Mouse (Mus musculus) CH12.LX (cell line): Measurements from ENCODE around the gene Ube2o. TPM values are rescaled to one million over a fixed set of nuclear protein-coding genes. Genes with fewer than 3 reads are reported as not detected.

ENCODE experiments used
- DNase-seq: peaks from one replicate; pipeline ENCODE4 v3.0.0-alpha.2; 2013; ENCODE audit errors: extremely low read depth
- H3K27ac ChIP-seq: 2 replicates; pipeline ENCODE4 v1.5.1; 2012; ENCODE audit warnings: low read depth, mild to moderate bottlenecking, control low read depth, moderate library complexity; ENCODE audit not compliant: insufficient read depth
- H3K27me3 ChIP-seq: replicated peaks from 2 replicates; pipeline ENCODE3; 2012; ENCODE audit warnings: inconsistent platforms
- H3K36me3 ChIP-seq, 2 experiments: replicated peaks in 1 of 2; 2 replicates each; pipeline versions ENCODE3 to v1.6.1; 2012; ENCODE audit warnings: inconsistent platforms in 1 of 2, low read length in 1 of 2, mild to moderate bottlenecking in 1 of 2, mixed read lengths in 1 of 2, moderate library complexity in 1 of 2; ENCODE audit not compliant: control insufficient read depth in 1 of 2, insufficient read depth in 1 of 2
- H3K4me1 ChIP-seq, 2 experiments: 2 replicates each; pipeline ENCODE4 v1.6.1; 2012; ENCODE audit warnings: inconsistent platforms in 1 of 2, moderate library complexity in 1 of 2; ENCODE audit not compliant: insufficient read depth in 2 of 2, control insufficient read depth in 1 of 2
- H3K4me2 ChIP-seq: 2 replicates; pipeline ENCODE4 v1.6.1; 2012; ENCODE audit warnings: low read depth, mild to moderate bottlenecking, control low read depth; ENCODE audit not compliant: poor library complexity, insufficient read depth, severe bottlenecking
- H3K4me3 ChIP-seq, 3 experiments: fragments of 150-350 bp in 1 of 3; sonication (generic) in 1 of 3; replicated peaks in 1 of 3; 2 replicates each; pipeline versions ENCODE3 to v1.5.1; 2011 to 2012; ENCODE audit warnings: low read depth in 2 of 3, low read length in 2 of 3, mild to moderate bottlenecking in 2 of 3, moderate library complexity in 2 of 3, control low read depth in 1 of 3, improper control_type of control experiment in 1 of 3, inconsistent platforms in 1 of 3, mixed read lengths in 1 of 3; ENCODE audit not compliant: poor library complexity in 1 of 3
- H3K79me2 ChIP-seq: replicated peaks from 2 replicates; pipeline ENCODE4 v1.6.1; 2012; ENCODE audit warnings: mild to moderate bottlenecking, moderate library complexity; ENCODE audit not compliant: control insufficient read depth, poor library complexity, insufficient read depth, severe bottlenecking; ENCODE audit errors: extremely low read depth
- H3K9ac ChIP-seq: 2 replicates; pipeline ENCODE4 v1.6.1; 2012; ENCODE audit warnings: low read depth, mild to moderate bottlenecking, control low read depth, moderate library complexity; ENCODE audit not compliant: insufficient read depth
- H3K9me3 ChIP-seq: replicated peaks from 2 replicates; pipeline ENCODE3; 2012; ENCODE audit warnings: low read length, inconsistent platforms, mixed read lengths
- CHD1 ChIP-seq: IDR thresholded peaks from 2 replicates; pipeline ENCODE4 v1.6.1; 2012; ENCODE audit warnings: low read depth, low read length, improper control_type of control experiment, inconsistent platforms
- CHD2 ChIP-seq: IDR thresholded peaks from 2 replicates; pipeline ENCODE4 v1.6.1; 2011; ENCODE audit warnings: low read length, improper control_type of control experiment
- CTCF ChIP-seq, 2 experiments: IDR thresholded peaks in 1 of 2; conservative IDR thresholded peaks in 1 of 2; 2 replicates each; pipeline ENCODE4 v1.5.1; 2011 to 2012; ENCODE audit warnings: low read depth in 2 of 2, low read length in 2 of 2, improper control_type of control experiment in 1 of 2, inconsistent platforms in 1 of 2, mild to moderate bottlenecking in 1 of 2, moderate library complexity in 1 of 2
- E2F4 ChIP-seq: IDR thresholded peaks from 2 replicates; pipeline ENCODE4 v1.6.1; 2011; ENCODE audit warnings: low read depth, low read length, improper control_type of control experiment; ENCODE audit not compliant: insufficient replicate concordance
- ELF1 ChIP-seq: IDR thresholded peaks from 2 replicates; pipeline ENCODE4 v1.6.1; 2014; ENCODE audit warnings: low read depth, mild to moderate bottlenecking, inconsistent platforms, low read length, improper control_type of control experiment
- ETS1 ChIP-seq: conservative IDR thresholded peaks from 2 replicates; pipeline ENCODE4 v1.6.1; 2012; ENCODE audit warnings: low read depth, mild to moderate bottlenecking, inconsistent platforms, low read length, improper control_type of control experiment, moderate library complexity
- GABPA ChIP-seq: IDR thresholded peaks from 2 replicates; pipeline ENCODE4 v1.6.1; 2012; ENCODE audit warnings: low read depth, low read length, improper control_type of control experiment, inconsistent platforms; ENCODE audit not compliant: insufficient replicate concordance
- HCFC1 ChIP-seq: IDR thresholded peaks from 2 replicates; pipeline ENCODE4 v1.6.1; 2012; ENCODE audit warnings: low read depth, mild to moderate bottlenecking, inconsistent platforms, low read length, improper control_type of control experiment
- IRF4 ChIP-seq: IDR thresholded peaks from 2 replicates; pipeline ENCODE4 v1.6.1; 2014; ENCODE audit warnings: low read depth, mild to moderate bottlenecking, inconsistent platforms, low read length, improper control_type of control experiment
- JUN ChIP-seq: IDR thresholded peaks from 2 replicates; pipeline ENCODE4 v1.6.1; 2011; ENCODE audit warnings: low read depth, mild to moderate bottlenecking, low read length, improper control_type of control experiment, moderate library complexity; ENCODE audit not compliant: insufficient read depth
- JUND ChIP-seq: conservative IDR thresholded peaks from 2 replicates; pipeline ENCODE4 v1.6.1; 2011; ENCODE audit warnings: low read depth, low read length, improper control_type of control experiment
- KAT2A ChIP-seq: IDR thresholded peaks from 2 replicates; pipeline ENCODE4 v1.6.1; 2012; ENCODE audit warnings: low read length, improper control_type of control experiment, inconsistent platforms; ENCODE audit not compliant: insufficient replicate concordance
- MAX ChIP-seq: IDR thresholded peaks from 2 replicates; pipeline ENCODE4 v1.6.1; 2011; ENCODE audit warnings: low read length, improper control_type of control experiment
- MYC ChIP-seq: IDR thresholded peaks from 2 replicates; pipeline ENCODE4 v1.6.1; 2011; ENCODE audit warnings: low read depth, mild to moderate bottlenecking, improper control_type of control experiment, low read length
- PAX5 ChIP-seq: IDR thresholded peaks from 2 replicates; pipeline ENCODE4 v1.6.1; 2012; ENCODE audit warnings: low read length, inconsistent platforms, mixed read lengths
- POLR2A ChIP-seq: IDR thresholded peaks from 2 replicates; pipeline ENCODE4 v1.6.1; 2011; ENCODE audit warnings: low read depth, mild to moderate bottlenecking, improper control_type of control experiment, low read length
- POLR2AphosphoS2 ChIP-seq: IDR thresholded peaks from 2 replicates; pipeline ENCODE4 v1.6.1; 2011; ENCODE audit warnings: low read depth, low read length, improper control_type of control experiment
- RCOR1 ChIP-seq: conservative IDR thresholded peaks from 2 replicates; pipeline ENCODE4 v1.6.1; 2012; ENCODE audit warnings: low read depth, mild to moderate bottlenecking, inconsistent platforms, low read length, improper control_type of control experiment
- SIN3A ChIP-seq: IDR thresholded peaks from 2 replicates; pipeline ENCODE4 v1.6.1; 2012; ENCODE audit warnings: low read length, improper control_type of control experiment, inconsistent platforms
- SMC3 ChIP-seq: IDR thresholded peaks from 2 replicates; pipeline ENCODE4 v1.6.1; 2011; ENCODE audit warnings: low read depth, low read length, improper control_type of control experiment
- TBP ChIP-seq: conservative IDR thresholded peaks from 2 replicates; pipeline ENCODE4 v1.6.1; 2011; ENCODE audit warnings: low read depth, low read length, improper control_type of control experiment
- UBTF ChIP-seq: IDR thresholded peaks from 2 replicates; pipeline ENCODE4 v1.6.1; 2012; ENCODE audit warnings: low read depth, mild to moderate bottlenecking, inconsistent platforms, low read length, improper control_type of control experiment, moderate library complexity
- USF1 ChIP-seq: IDR thresholded peaks from 2 replicates; pipeline ENCODE4 v1.6.1; 2014; ENCODE audit warnings: low read depth, mild to moderate bottlenecking, inconsistent platforms, low read length, improper control_type of control experiment
- USF2 ChIP-seq: conservative IDR thresholded peaks from 2 replicates; pipeline ENCODE4 v1.6.1; 2011; ENCODE audit warnings: low read depth, low read length, improper control_type of control experiment
- ZC3H11A ChIP-seq: IDR thresholded peaks from 2 replicates; pipeline ENCODE4 v1.6.1; 2012; ENCODE audit warnings: low read depth, mild to moderate bottlenecking, inconsistent platforms, low read length, improper control_type of control experiment
- ZKSCAN1 ChIP-seq: IDR thresholded peaks from 2 replicates; pipeline ENCODE4 v1.6.1; 2012; ENCODE audit warnings: low read depth, inconsistent platforms, low read length, improper control_type of control experiment, borderline replicate concordance
- ZNF384 ChIP-seq: IDR thresholded peaks from 2 replicates; pipeline ENCODE4 v1.6.1; 2012; ENCODE audit warnings: low read depth, low read length, improper control_type of control experiment, inconsistent platforms
- dilution Hi-C: fragments of 300-500 bp; cut with MboI; formaldehyde crosslinking; loops from 2 replicates; pipeline ENCODE4 v1.14.3; 2020; ENCODE audit warnings: low sequenced_read_pairs; ENCODE audit not compliant: extremely low pct_unique_long_range_greater_than_20kb, extremely low pct_ligation_motif_present
- in situ Hi-C: fragments of 300-500 bp; cut with MboI; formaldehyde crosslinking; loops from 3 replicates; pipeline ENCODE4 v1.14.3; 2019; ENCODE audit warnings: low sequenced_read_pairs, low pct_ligation_motif_present, low pct_unique_long_range_greater_than_20kb, mixed read lengths
- polyA plus RNA-seq: library from polyadenylated mRNA; unstranded; fragments of >175 nt; gene quantifications from 2 replicates; pipeline ENCODE4 v1.2.1, GENCODE M21; 2012; ENCODE audit warnings: low read depth; ENCODE audit not compliant: insufficient read length
- total RNA-seq, 2 experiments: library from RNA; depleted of rRNA; stranded (reverse); fragments of 300-350 nt in 1 of 2; fragments of >200 nt in 1 of 2; gene quantifications; 2 replicates each; pipeline ENCODE4 v1.2.3; 2012 to 2014

Ube2o gene
- total and polyA plus RNA-seq, 3 experiments: 12.7 to 61.7 (median 42.8) TPM

GRCm38 (mm10) chr11:116512154-116512553 lies 69.1 kb downstream of the Ube2o start:
- Histone ChIP-seq H3K79me2 (no peaks in the 10 kb centered on the region), H3K4me3 (no peak overlapping the region), H3K9me3 (peaks cover 8% of the 10 kb centered on the region), H3K4me1 (peaks cover 0 to 3% of the 10 kb centered on the region in 2 experiments; a peak in 1 of 4 replicates)
- no peak for DNase-seq
- TF ChIP-seq MAX (no peak), CHD1 (no peak), SIN3A (no peak), E2F4 (no peak), TBP (no peak), PAX5 (no peak), ZC3H11A (no peak), IRF4 (no peak), SMC3 (no peak), UBTF (no peak), ZNF384 (no peak), CHD2 (no peak), MYC (no peak), HCFC1 (no peak), ETS1 (no peak), ZKSCAN1 (no peak), JUN (no peak), GABPA (no peak)
- TF ChIP-seq, all 38 proteins: peak for 0
- Histone ChIP-seq H3K27me3 (peaks cover 27% of the 10 kb centered on the region), H3K4me2 (no peak overlapping the region), H3K27ac (no peak overlapping the region), H3K9ac (no peak overlapping the region), H3K36me3 (no peaks in the 10 kb centered on the region)
- in situ Hi-C loops (no loop called here), dilution Hi-C loops (no loop called here)

GRCm38 (mm10) chr11:116511301-116511868 lies 69.9 kb downstream of the Ube2o start:
- no peaks in the 10 kb centered on the region for H3K36me3 ChIP-seq
- in situ Hi-C loops: no loop called here
- H3K4me1 ChIP-seq: peaks cover 0 to 3% of the 10 kb centered on the region in 2 experiments; a peak in 1 of 4 replicates
- no peaks in the 10 kb centered on the region for H3K79me2 ChIP-seq
- TF ChIP-seq ZNF384: no peak
- TF ChIP-seq USF2: no peak
- no peak for TF ChIP-seq MYC
- TF ChIP-seq POLR2AphosphoS2: no peak
- TF ChIP-seq UBTF: no peak
- TF ChIP-seq JUND: no peak
- TF ChIP-seq RCOR1: no peak
- TF ChIP-seq JUN: no peak
- no peak for TF ChIP-seq SIN3A
- no peak for TF ChIP-seq ELF1
- TF ChIP-seq TBP: no peak
- TF ChIP-seq CTCF (conservative IDR thresholded peaks at IDR 0.05 in 1 of 2, IDR thresholded peaks at IDR 0.05 in 1 of 2; ENCODE audit: low read depth in 2 of 2, low read length in 2 of 2): no peak
- TF ChIP-seq KAT2A: no peak
- TF ChIP-seq USF1: no peak
- TF ChIP-seq POLR2A: no peak
- no peak for DNase-seq
- no peak overlapping the region for H3K27ac ChIP-seq
- H3K9ac ChIP-seq: no peak overlapping the region
- dilution Hi-C loops: no loop called here
- H3K9me3 ChIP-seq: peaks cover 8% of the 10 kb centered on the region
- H3K4me2 ChIP-seq: no peak overlapping the region
- peaks cover 27% of the 10 kb centered on the region for H3K27me3 ChIP-seq
- H3K4me3 ChIP-seq: no peak overlapping the region
